Mouse (Mus musculus) kidney, adult 9 months (tissue): ENCODE measurements at regions not wholly inside any gene's neighbourhood (a gene's known extent, or its start where the extent isn't known, plus 50 kb on each side); places are given as distances from the start of the nearest gene placed in this dataset.

Experiments
- DNase-seq: peaks from one replicate; pipeline ENCODE4 v3.0.0; 2022

- no peak for DNase-seq
Measured at GRCm38 (mm10) chr6:98606680-98607079, 264.1 kb upstream of the Gm765 start.

GRCm38 (mm10) chr6:98597612-98598011 is 255.1 kb upstream of the Gm765 start:
- DNase-seq, result no peak

DNA sequence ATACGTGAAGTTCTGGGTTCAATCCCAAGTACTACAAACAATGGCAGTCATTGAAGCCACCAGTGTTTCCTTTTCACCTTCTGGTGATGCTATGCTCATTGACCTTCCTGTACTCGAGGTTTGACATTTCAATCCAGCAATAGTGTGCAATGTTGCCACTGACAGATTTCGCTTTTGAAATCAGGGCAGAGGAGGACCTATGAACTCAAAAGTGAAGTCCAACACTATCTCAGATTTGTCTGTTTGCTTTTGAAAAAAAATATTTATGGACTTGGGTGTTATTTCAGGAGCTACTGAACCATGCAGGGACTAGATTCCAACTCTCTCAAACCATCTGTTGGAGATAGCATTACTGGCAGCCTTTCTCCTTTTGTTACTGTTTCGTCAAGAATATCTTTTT is 248.4 kb upstream of the Gm765 start:
- no peak for DNase-seq

GRCm38 (mm10) chr6:98588979-98589378 is 246.4 kb upstream of the Gm765 start:
- no peak for DNase-seq

GRCm38 (mm10) chr6:98584541-98584940 is 242.0 kb upstream of the Gm765 start:
- no peak for DNase-seq

DNA sequence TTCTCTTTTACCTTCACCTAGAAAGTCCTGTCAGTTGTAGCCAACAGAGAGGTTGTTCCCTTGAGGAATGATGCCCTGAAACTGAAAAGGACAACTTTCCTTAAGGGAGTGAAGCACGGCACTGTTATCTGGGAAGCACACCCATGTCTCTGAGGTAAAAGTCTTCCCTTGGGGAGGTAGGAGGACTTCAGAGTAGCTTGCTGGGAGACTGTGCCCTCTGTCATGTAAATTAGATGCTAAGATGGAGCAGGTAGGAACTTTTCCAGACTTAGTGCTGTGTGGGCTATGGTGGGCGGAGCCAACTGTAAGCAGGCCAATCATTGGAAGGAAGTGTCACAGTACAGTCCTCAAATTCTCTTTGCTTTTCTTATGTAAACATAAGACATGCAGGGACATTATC is 240.3 kb upstream of the Gm765 start:
- no peak for DNase-seq

- no peak for DNase-seq
Measured at GRCm38 (mm10) chr6:98575227-98575626, 232.7 kb upstream of the Gm765 start.

GRCm38 (mm10) chr6:98555702-98556101 is 213.1 kb upstream of the Gm765 start:
- no peak for DNase-seq

- DNase-seq, result no peak
Measured at GRCm38 (mm10) chr6:98553922-98554321, 211.4 kb upstream of the Gm765 start.

- no peak for DNase-seq
Measured at GRCm38 (mm10) chr6:98551781-98552180, 209.2 kb upstream of the Gm765 start.

GRCm38 (mm10) chr6:98526882-98527440 is 184.4 kb upstream of the Gm765 start:
- DNase-seq, result no peak

GRCm38 (mm10) chr6:98525286-98525685 is 182.7 kb upstream of the Gm765 start:
- DNase-seq, result peak; percentile 41

- DNase-seq, result no peak
Measured at GRCm38 (mm10) chr6:98524659-98525058, 182.1 kb upstream of the Gm765 start.

- DNase-seq, result no peak
Measured at GRCm38 (mm10) chr6:98521526-98521925, 179.0 kb upstream of the Gm765 start.

- DNase-seq, result no peak
Measured at GRCm38 (mm10) chr6:98514826-98515225, 172.3 kb upstream of the Gm765 start.

- DNase-seq, result no peak
Measured at GRCm38 (mm10) chr6:98514376-98514775, 171.8 kb upstream of the Gm765 start.

DNA sequence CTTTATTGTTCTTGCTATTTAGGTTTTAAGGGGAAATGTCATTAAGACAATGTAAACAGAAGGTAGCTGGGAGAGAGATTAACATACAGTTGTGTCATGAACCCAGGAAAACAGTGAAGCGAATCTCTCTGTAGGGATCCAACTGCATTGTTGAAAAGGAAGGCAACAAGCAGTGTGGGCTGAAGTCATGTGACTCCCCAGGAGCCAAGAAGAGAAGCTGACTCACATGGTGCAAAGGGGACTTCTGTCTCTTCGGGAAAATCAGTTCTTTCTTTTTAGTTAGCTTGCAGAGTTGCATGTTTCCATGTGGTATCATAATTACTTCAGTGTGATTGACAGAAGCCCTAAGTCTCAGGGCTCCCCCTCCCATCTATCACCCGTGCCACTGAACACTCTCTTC is 170.7 kb upstream of the Gm765 start:
- DNase-seq, result no peak

DNA sequence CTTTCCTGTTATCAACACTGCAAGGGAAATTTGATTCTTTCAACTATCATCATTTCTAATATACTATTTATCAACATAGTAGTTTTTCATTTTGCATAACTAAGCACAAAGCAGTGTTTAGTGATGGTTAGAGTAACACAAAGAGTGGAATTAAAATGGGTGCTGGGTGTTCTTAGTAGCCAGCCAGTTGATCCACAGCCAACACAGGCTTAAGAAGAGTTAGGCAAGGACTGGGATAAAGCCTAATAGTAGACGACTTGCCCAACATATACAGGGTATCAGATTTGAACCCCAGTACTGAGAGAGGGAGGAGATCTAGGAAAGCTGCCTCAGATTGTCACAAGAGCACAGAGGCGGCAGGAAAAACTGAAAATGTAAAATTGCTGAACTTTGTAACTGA is 160.2 kb upstream of the Gm765 start:
- DNase-seq, result no peak

DNA sequence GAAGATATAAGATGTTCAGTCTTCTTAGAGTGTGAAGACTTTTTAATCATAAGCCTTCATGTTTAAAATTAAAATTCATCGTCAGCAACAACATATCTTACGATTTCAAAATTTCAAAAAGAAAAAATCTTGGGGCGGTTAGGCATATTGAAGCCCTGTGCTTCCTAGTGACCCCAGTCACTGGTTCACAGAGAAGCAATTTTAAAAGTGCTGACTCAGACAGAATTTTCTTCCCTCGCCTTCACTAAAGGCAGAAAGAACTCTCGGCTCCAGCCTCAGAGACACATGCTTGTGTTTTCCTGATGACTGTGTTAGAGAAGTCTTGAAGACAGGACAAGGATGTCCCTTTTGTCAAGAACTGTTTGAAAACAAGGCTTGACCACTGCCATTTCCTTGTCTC is 157.2 kb upstream of the Gm765 start:
- no peak for DNase-seq

GRCm38 (mm10) chr6:98486626-98487025 is 144.1 kb upstream of the Gm765 start:
- no peak for DNase-seq

DNA sequence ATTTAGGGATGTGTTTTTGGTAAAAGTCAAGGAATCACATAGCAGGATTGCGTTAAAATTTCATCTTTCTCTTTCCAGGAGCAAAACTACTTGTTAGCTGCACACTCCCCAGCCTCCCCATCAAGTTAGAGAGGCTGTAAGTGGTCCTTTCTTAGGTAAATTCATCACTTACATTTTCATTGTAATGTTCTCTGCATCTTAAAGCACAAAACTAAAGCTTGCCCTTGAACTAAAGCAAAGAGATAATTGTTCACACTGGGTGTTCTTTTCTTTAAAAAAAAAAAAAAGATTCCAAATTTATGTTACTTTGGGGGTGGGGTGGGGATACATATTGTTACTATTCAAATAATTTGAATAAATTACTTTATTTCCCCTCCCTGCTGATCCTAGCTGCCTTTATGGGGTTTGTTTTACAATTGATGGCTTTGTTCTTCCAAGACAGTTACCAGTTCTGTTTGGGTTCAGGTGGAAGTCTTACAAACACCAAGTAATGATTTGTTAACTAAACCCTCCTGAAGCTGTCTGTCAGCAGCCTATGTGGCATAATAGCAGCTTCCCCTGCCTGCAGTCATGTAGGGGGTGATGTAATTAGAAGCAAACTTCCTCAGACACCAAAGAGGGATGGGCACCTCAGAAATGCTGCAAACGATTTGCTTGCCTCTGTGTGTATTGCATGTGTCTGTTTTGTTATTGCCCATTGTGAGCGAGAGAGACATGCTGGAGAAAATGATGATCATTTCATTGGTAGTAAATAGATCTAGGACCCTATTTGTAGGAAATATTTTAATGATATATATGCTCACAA is 141.0 kb upstream of the Gm765 start:
- no peak for DNase-seq

DNA sequence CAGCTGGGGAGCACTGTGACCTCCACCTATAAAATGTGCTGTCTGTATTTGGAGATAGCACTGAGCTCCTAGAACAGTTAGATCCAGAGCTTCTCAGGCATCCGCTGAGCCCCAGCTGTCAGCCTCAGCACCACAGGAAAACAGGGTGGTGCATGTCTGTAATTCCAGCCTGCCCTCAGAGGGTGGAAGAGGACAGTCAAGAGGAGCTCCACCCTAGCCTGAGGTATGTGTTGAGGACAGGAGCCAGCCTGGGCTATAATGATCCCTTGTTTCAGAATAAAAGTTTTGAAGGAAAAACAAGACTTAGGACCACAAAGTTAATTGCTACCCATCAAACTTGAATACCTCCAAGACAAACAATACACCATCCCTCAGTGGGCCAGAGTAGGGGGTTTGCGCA is 139.8 kb upstream of the Gm765 start:
- DNase-seq, result no peak

DNA sequence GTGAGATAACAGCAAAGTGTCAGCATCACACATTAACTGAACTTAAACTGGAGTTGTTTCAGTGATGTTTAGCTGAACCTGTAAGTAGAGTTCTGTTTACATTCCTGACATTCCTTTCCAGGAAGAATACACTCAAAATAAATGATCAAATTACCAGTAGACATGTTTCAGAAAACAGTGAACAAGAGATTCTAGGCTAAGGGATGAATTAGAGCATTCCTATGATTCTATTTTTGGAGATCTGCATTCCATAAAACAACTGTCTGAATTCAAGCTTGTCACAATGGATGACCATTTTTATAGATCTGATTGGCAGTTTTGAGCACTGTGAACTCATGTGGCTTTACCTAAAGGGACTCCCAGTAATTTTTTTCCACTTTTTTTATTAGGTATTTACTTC is 125.0 kb upstream of the Gm765 start:
- DNase-seq, result no peak

DNA sequence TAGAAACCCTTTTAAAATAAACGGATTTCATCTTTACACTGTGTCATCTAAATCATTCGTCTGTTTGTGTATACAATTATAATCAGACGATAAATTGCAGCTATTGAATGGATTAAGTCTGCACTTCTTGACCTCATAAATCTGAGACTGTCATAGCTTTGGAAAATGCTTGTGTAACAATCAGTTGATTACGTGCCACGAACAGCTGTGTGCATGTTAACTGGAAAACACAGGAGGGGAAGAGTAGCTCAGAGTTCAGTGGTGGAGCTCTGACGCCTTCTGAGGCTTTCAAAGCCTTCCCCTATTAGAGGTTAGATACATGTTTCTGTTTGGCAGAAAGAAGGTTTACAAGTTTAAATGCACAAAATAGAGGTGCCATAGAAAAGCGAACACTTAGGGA is 109.7 kb upstream of the Gm765 start:
- DNase-seq, result no peak

- no peak for DNase-seq
Measured at GRCm38 (mm10) chr6:98435676-98436075, 93.1 kb upstream of the Gm765 start.
